Comparison of ENCODE assay signal across 25 mouse cellular contexts in the genomic region with DNA sequence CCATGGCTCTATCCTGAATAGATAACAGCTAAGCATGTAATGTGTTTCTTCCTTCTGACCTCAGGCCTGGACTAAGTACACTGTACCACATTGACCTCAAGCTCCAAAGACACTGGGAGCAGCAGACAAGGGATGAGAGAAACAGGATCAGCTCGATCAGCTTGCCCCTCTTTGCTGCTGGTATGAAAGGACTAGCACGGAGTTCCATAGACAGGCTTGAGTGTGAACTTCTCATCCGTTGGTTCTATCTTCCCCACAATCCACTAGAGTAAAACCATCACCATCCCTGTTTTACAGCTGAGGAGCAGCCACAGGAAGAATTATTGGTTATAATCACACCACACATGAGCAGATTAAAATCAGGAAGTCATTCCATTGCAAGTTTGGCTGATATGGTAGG. TPM values are rescaled to one million over a fixed set of nuclear protein-coding genes. Genes with fewer than 3 reads are reported as not detected.
DNase-seq lines count a peak whose midpoint lies in the region; ATAC-seq lines count a peak whose summit lies in the region.
"Had no signal": no experiment of that assay in that cellular context is flagged by ENCODE, and none has a peak within 500 bp of the region (broad histone marks: within the 10 kb centered on the region; RNA-seq: fewer than 3 reads in every experiment).

No protein-coding gene starts in this region.

- peak; percentile 71 for DNase-seq in heart, adult 11 months
- DNase-seq in heart, postnatal 25 days (ENCODE audit: low spot score) = no peak
- DNase-seq in midbrain, embryonic 11.5 days (ENCODE audit: low spot score, missing footprints) = peak; percentile 73
- DNase-seq: adrenal gland, adult 2 months; adrenal gland, adult 8-10 months; adrenal gland, postnatal 10 days; adrenal gland, postnatal 14 days; adrenal gland, postnatal 25 days; adrenal gland, postnatal 36 days; B cell, adult 2 months; cerebellum, adult 11 months; cerebellum, adult 11-12 months; cerebellum, adult 18-20 months had no signal

- WGBS in midbrain, embryonic 11.5 days = 73% methylated on average over 3 of the region's 3 CpGs
- WGBS in midbrain, embryonic 13.5 days = 78% methylated on average over 3 of the region's 3 CpGs

- H3K27ac ChIP-seq in midbrain, embryonic 11.5 days (ENCODE audit: low read depth, low read length) = no peak overlapping the region
- H3K27ac ChIP-seq in midbrain, embryonic 13.5 days = no peak overlapping the region

- H3K4me2 ChIP-seq in midbrain, embryonic 11.5 days = no peak overlapping the region
- no peak overlapping the region for H3K4me2 ChIP-seq in midbrain, embryonic 13.5 days (replicated peaks)

- no peak for ATAC-seq in midbrain, embryonic 11.5 days (ENCODE audit: low FRiP score)
- ATAC-seq in midbrain, embryonic 13.5 days = no peak
- ATAC-seq: activated CD4-positive, CD25-positive, alpha-beta regulatory T cell, adult 4 months; CD4-positive, CD25-positive, alpha-beta regulatory T cell, adult 4 months; Patski had no signal

- no peaks in the 10 kb centered on the region for H3K9me3 ChIP-seq in midbrain, embryonic 11.5 days (ENCODE audit: control insufficient read depth, low read length)
- no peaks in the 10 kb centered on the region for H3K9me3 ChIP-seq in midbrain, embryonic 13.5 days
- H3K9me3 ChIP-seq: G1E had no signal

- intact Hi-C loops in heart, postnatal 25 days (cut with DNase I) = no loop called here

- H3K36me3 ChIP-seq in midbrain, embryonic 11.5 days (ENCODE audit: control insufficient read depth, insufficient read depth, low read length) = no peaks in the 10 kb centered on the region
- no peaks in the 10 kb centered on the region for H3K36me3 ChIP-seq in midbrain, embryonic 13.5 days
- H3K36me3 ChIP-seq: G1E had no signal

- H3K4me1 ChIP-seq in midbrain, embryonic 11.5 days (ENCODE audit: control insufficient read depth, insufficient read depth, low read length) = no peaks in the 10 kb centered on the region
- no peaks in the 10 kb centered on the region for H3K4me1 ChIP-seq in midbrain, embryonic 13.5 days (replicated peaks)

- H3K27me3 ChIP-seq in midbrain, embryonic 11.5 days (ENCODE audit: control insufficient read depth, insufficient read depth, low read length) = peaks cover 62% of the 10 kb centered on the region
- peaks cover 88% of the 10 kb centered on the region for H3K27me3 ChIP-seq in midbrain, embryonic 13.5 days
- H3K27me3 ChIP-seq: CH12.LX had no signal

- H3K9ac ChIP-seq in midbrain, embryonic 11.5 days (ENCODE audit: low read length) = no peak overlapping the region
- H3K9ac ChIP-seq in midbrain, embryonic 13.5 days (replicated peaks) = no peak overlapping the region

- H3K4me3 ChIP-seq in midbrain, embryonic 11.5 days (ENCODE audit: low read depth, low read length) = no peak overlapping the region
- no peak overlapping the region for H3K4me3 ChIP-seq in midbrain, embryonic 13.5 days (replicated peaks)

RNA-seq across cellular contexts. Expression of a gene that starts 13.7 kb away (rescaled TPM):
- not detected for total RNA-seq in heart, postnatal 25 days (2021)
- 1.5 and 1.9 TPM in 2 replicates for polyA plus RNA-seq in midbrain, embryonic 11.5 days (2014; fragmentation: Nextera tagmentation; extraction: Ambion mirVana)
- polyA plus RNA-seq in midbrain, embryonic 13.5 days (2015; fragmentation: Nextera tagmentation; extraction: Ambion mirVana) = 0.62 and 0.89 TPM in 2 replicates
- total RNA-seq: adrenal gland, adult 18-20 months; adrenal gland, adult 2 months; adrenal gland, adult 8-10 months; adrenal gland, postnatal 10 days; adrenal gland, postnatal 14 days; adrenal gland, postnatal 25 days; adrenal gland, postnatal 36 days; adrenal gland, postnatal 4 days; CH12.LX; ES-E14; MEL had no signal
- polyA plus RNA-seq: activated CD4-positive, CD25-positive, alpha-beta regulatory T cell, adult 4 months; adrenal gland, adult 2 months; C2C12; CD4-positive, CD25-positive, alpha-beta regulatory T cell, adult 4 months; G1E; Patski had no signal

RNA-seq across cellular contexts. Expression of a gene that starts 22.5 kb away (rescaled TPM):
- total RNA-seq in heart, postnatal 25 days (2021) = not detected
- not detected in 2 replicates for polyA plus RNA-seq in midbrain, embryonic 11.5 days (2014; fragmentation: Nextera tagmentation; extraction: Ambion mirVana)
- not detected in 2 replicates for polyA plus RNA-seq in midbrain, embryonic 13.5 days (2015; fragmentation: Nextera tagmentation; extraction: Ambion mirVana)
- total RNA-seq: adrenal gland, adult 18-20 months; adrenal gland, adult 2 months; adrenal gland, adult 8-10 months; adrenal gland, postnatal 10 days; adrenal gland, postnatal 14 days; adrenal gland, postnatal 25 days; adrenal gland, postnatal 36 days; adrenal gland, postnatal 4 days; CH12.LX; MEL had no signal
- polyA plus RNA-seq: activated CD4-positive, CD25-positive, alpha-beta regulatory T cell, adult 4 months; adrenal gland, adult 2 months; C2C12; CD4-positive, CD25-positive, alpha-beta regulatory T cell, adult 4 months; G1E; Patski had no signal

RNA-seq across cellular contexts. Expression of a gene that starts 29.2 kb away (rescaled TPM):
- total RNA-seq in heart, postnatal 25 days (2021) = not detected
- not detected in 2 replicates for polyA plus RNA-seq in midbrain, embryonic 11.5 days (2014; fragmentation: Nextera tagmentation; extraction: Ambion mirVana)
- not detected in 2 replicates for polyA plus RNA-seq in midbrain, embryonic 13.5 days (2015; fragmentation: Nextera tagmentation; extraction: Ambion mirVana)
- total RNA-seq: adrenal gland, adult 18-20 months; adrenal gland, adult 2 months; adrenal gland, adult 8-10 months; adrenal gland, postnatal 10 days; adrenal gland, postnatal 14 days; adrenal gland, postnatal 25 days; adrenal gland, postnatal 36 days; adrenal gland, postnatal 4 days; CH12.LX; ES-E14; G1E; MEL had no signal
- polyA plus RNA-seq: activated CD4-positive, CD25-positive, alpha-beta regulatory T cell, adult 4 months; adrenal gland, adult 2 months; brain, embryonic 14.5 days; C2C12; CD4-positive, CD25-positive, alpha-beta regulatory T cell, adult 4 months; G1E; Patski had no signal

RNA-seq across cellular contexts. Expression of a gene that starts 33.7 kb away (rescaled TPM):
- not detected for total RNA-seq in heart, postnatal 25 days (2021)
- polyA plus RNA-seq in midbrain, embryonic 11.5 days (2014; fragmentation: Nextera tagmentation; extraction: Ambion mirVana) = not detected in 2 replicates
- polyA plus RNA-seq in midbrain, embryonic 13.5 days (2015; fragmentation: Nextera tagmentation; extraction: Ambion mirVana) = not detected in 2 replicates
- total RNA-seq: adrenal gland, adult 18-20 months; adrenal gland, adult 2 months; adrenal gland, adult 8-10 months; adrenal gland, postnatal 10 days; adrenal gland, postnatal 14 days; adrenal gland, postnatal 25 days; adrenal gland, postnatal 36 days; CH12.LX; MEL had no signal
- polyA plus RNA-seq: activated CD4-positive, CD25-positive, alpha-beta regulatory T cell, adult 4 months; adrenal gland, adult 2 months; brain, embryonic 14.5 days; C2C12; CD4-positive, CD25-positive, alpha-beta regulatory T cell, adult 4 months; G1E; Patski had no signal

RNA-seq across cellular contexts. Expression of a gene that starts 46.1 kb away (rescaled TPM):
- total RNA-seq in heart, postnatal 25 days (2021) = not detected
- not detected in 2 replicates for polyA plus RNA-seq in midbrain, embryonic 11.5 days (2014; fragmentation: Nextera tagmentation; extraction: Ambion mirVana)
- polyA plus RNA-seq in midbrain, embryonic 13.5 days (2015; fragmentation: Nextera tagmentation; extraction: Ambion mirVana) = not detected in 2 replicates
- total RNA-seq: adrenal gland, adult 18-20 months; adrenal gland, adult 2 months; adrenal gland, adult 8-10 months; adrenal gland, postnatal 14 days; adrenal gland, postnatal 25 days; adrenal gland, postnatal 36 days; CH12.LX; MEL had no signal
- polyA plus RNA-seq: activated CD4-positive, CD25-positive, alpha-beta regulatory T cell, adult 4 months; adrenal gland, adult 2 months; C2C12; CD4-positive, CD25-positive, alpha-beta regulatory T cell, adult 4 months; G1E had no signal
